Mouse (Mus musculus): Measurements from ENCODE around the gene Zfp174. TPM values are rescaled to one million over a fixed set of nuclear protein-coding genes. Genes with fewer than 3 reads are reported as not detected.

The Zfp174 gene
- 0.18 and 0.47 TPM in 2 replicates for polyA plus RNA-seq (2012; rRNA removed; ENCODE audit: low replicate concordance)

GRCm38 (mm10) chr16:3846711-3847518, at the start of gene Zfp174:
Gene Zfp174, plus strand, starts transcription at chr16:3847268.

GRCm38 (mm10) chr16:3830588-3831109, 16.4 kb upstream of the Zfp174 start, which contains the start of gene Olfr15:
Gene Olfr15, plus strand, starts transcription at chr16:3830878.

GRCm38 (mm10) chr16:3872216-3873047, 25.4 kb downstream of the Zfp174 start, which contains the start of gene Naa60:
Gene Naa60, plus strand, starts transcription at chr16:3872375.

GRCm38 (mm10) chr16:3884201-3885064, 37.4 kb downstream of the Zfp174 start, which contains the start of the genes Zfp597 and Gm20695:
Gene Zfp597, minus strand, starts transcription at chr16:3884561.
Gene Gm20695, plus strand, starts transcription at chr16:3884648.

Other genes with a start within 250 kb of the Zfp174 start
- 0.05 and 0.25 TPM in 2 replicates for gene Mefv, start 129.2 kb upstream of the Zfp174 start, polyA plus RNA-seq (2012; rRNA removed; ENCODE audit: low replicate concordance)
- 3.8 and 5.0 TPM in 2 replicates for gene Zfp263, start 103.2 kb upstream of the Zfp174 start, polyA plus RNA-seq (2012; rRNA removed; ENCODE audit: low replicate concordance)
- gene Olfr15, start 16.4 kb upstream of the Zfp174 start, polyA plus RNA-seq (2012; rRNA removed; ENCODE audit: low replicate concordance), result not detected in 2 replicates
- 63.9 and 68.5 TPM in 2 replicates for gene Naa60, start 25.1 kb downstream of the Zfp174 start, polyA plus RNA-seq (2012; rRNA removed; ENCODE audit: low replicate concordance)
- gene Zfp597, start 37.3 kb downstream of the Zfp174 start, polyA plus RNA-seq (2012; rRNA removed; ENCODE audit: low replicate concordance), result 0.78 and 0.83 TPM in 2 replicates
- not detected in 2 replicates for gene Gm20695, start 37.4 kb downstream of the Zfp174 start, polyA plus RNA-seq (2012; rRNA removed; ENCODE audit: low replicate concordance)
- 9.4 and 13.7 TPM in 2 replicates for gene 1700037C18Rik, start 61.4 kb downstream of the Zfp174 start, polyA plus RNA-seq (2012; rRNA removed; ENCODE audit: low replicate concordance)
- gene Cluap1, start 61.5 kb downstream of the Zfp174 start, polyA plus RNA-seq (2012; rRNA removed; ENCODE audit: low replicate concordance), result 2.4 and 3.1 TPM in 2 replicates
- 3.6 and 3.9 TPM in 2 replicates for gene Nlrc3, start 129.4 kb downstream of the Zfp174 start, polyA plus RNA-seq (2012; rRNA removed; ENCODE audit: low replicate concordance)
- 20.3 and 32.0 TPM in 2 replicates for gene Slx4, start 156.5 kb downstream of the Zfp174 start, polyA plus RNA-seq (2012; rRNA removed; ENCODE audit: low replicate concordance)
- gene Dnase1, start 189.7 kb downstream of the Zfp174 start, polyA plus RNA-seq (2012; rRNA removed; ENCODE audit: low replicate concordance), result 28.5 and 730 TPM in 2 replicates
- gene Trap1, start 230.6 kb downstream of the Zfp174 start, polyA plus RNA-seq (2012; rRNA removed; ENCODE audit: low replicate concordance), result 38.8 and 80.8 TPM in 2 replicates